Mouse (Mus musculus): ENCODE measurements at regions not wholly inside any gene's neighbourhood (a gene's known extent, or its start where the extent isn't known, plus 50 kb on each side); places are given as distances from the start of the nearest gene placed in this dataset.

DNA sequence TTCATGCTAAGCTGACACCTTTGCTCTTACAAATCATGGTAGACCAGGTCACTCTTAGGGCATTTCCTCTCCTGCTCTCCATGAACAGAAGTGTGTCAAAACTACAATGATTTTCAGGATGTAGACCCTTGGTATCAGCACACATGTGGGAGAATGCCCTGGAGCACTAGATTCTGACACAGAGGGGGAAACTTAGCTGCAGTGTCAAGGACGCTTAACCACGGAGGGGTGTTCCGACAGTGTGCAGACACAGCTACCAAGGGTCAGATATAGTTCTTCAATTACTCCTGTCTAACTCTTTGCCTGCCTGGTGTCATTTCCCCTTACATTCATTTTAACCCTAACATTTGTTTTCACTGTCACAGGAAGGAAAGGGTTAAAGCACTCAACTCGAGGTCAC, 226.4 kb upstream of the Adamts16 start:
- no peak for TF ChIP-seq CTCF (IDR thresholded peaks at IDR 0.05; ENCODE audit: low read depth)
- no peak for TF ChIP-seq EP300 (optimal IDR thresholded peaks at IDR 0.05)
- DNase-seq (ENCODE audit: low spot score) (no peak), ATAC-seq (ENCODE audit: low FRiP score, low TSS enrichment) (no peak)
- Histone ChIP-seq H3K4me2 (replicated peaks; ENCODE audit: low read depth) (no peak overlapping the region), H3K9ac (ENCODE audit: low read length) (no peak overlapping the region), H3K4me3 (ENCODE audit: low read depth, low read length) (no peak overlapping the region), H3K4me1 (replicated peaks; ENCODE audit: control insufficient read depth, insufficient read depth) (no peaks in the 10 kb centered on the region), H3K9me3 (ENCODE audit: control insufficient read depth, low read length) (no peaks in the 10 kb centered on the region), H3K27me3 (ENCODE audit: control insufficient read depth, insufficient read depth, low read length) (no peaks in the 10 kb centered on the region), H3K36me3 (ENCODE audit: control insufficient read depth, insufficient read depth, low read length) (no peaks in the 10 kb centered on the region), H3K27ac (replicated peaks) (no peak overlapping the region)
- 31% methylated on average over 4 of the region's 4 CpGs for WGBS

DNA sequence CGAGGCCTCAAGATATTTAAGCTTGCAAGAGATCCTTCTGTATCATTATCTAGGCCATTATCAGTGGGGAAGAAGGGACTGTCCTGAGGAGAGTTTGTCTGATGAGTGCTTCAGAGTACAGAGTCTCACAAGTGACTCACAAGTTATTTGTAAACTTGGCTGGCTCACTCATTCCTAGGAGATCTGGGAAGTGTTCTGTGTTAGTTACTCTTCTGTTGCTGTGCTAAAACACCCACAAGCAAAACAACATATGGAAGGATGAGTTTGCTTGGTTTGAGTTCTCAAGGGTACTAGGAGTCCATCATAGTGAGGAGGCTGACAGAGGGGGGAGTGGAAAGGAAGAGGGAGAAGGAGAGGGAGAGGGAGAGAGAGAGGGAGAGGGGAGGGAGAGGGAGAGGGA, 224.0 kb upstream of the Adamts16 start:
- DNase-seq (ENCODE audit: low spot score) (no peak), ATAC-seq (ENCODE audit: low FRiP score, low TSS enrichment) (0 out of 2 replicates have a peak, but pooled peaks have one; percentile 32)
- WGBS = 52% methylated on average over 1 of the region's 1 CpGs

DNA sequence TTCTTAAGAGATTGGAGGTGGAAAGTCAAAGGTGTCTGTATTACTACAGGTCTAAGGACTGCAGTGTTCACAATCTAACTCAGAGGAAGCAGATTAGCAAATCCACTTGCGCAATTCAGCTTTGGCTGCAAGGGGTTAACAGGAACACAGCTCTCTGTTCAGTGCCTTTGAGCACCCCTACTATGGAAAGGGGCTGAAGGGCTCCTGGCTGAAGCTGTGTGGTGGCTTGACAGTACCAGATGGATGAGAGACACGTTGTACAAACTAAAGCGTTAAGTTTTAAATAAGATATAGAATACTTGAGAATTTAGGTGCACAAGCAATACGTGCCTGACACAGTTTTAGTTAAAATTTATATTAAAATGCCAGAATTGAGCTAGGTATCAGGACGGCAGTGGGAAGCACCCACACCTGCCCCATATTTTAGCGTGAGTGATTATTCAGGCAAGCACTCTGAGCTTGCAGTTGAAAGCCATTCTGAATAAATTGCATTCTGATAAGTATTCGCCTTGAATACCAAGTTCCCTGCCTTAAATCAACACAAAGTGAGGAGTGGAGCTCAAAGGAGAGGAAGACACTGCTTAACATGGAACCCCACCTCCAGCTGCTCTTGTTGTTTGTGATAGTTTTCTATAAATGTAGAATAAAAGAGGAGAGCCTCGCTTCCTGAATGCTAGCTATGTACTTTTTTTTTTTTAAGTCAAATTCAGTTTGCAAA, 223.1 kb upstream of the Adamts16 start:
- Histone ChIP-seq H3K9me3 (ENCODE audit: control insufficient read depth, low read length) (no peaks in the 10 kb centered on the region), H3K27ac (replicated peaks) (no peak overlapping the region), H3K9ac (ENCODE audit: low read length) (no peak overlapping the region), H3K4me2 (replicated peaks; ENCODE audit: low read depth) (no peak overlapping the region), H3K36me3 (ENCODE audit: control insufficient read depth, insufficient read depth, low read length) (no peaks in the 10 kb centered on the region), H3K4me3 (ENCODE audit: low read depth, low read length) (no peak overlapping the region), H3K4me1 (replicated peaks; ENCODE audit: control insufficient read depth, insufficient read depth) (no peaks in the 10 kb centered on the region), H3K27me3 (ENCODE audit: control insufficient read depth, insufficient read depth, low read length) (no peaks in the 10 kb centered on the region)
- no peak for TF ChIP-seq CTCF (IDR thresholded peaks at IDR 0.05; ENCODE audit: low read depth)
- no peak for TF ChIP-seq EP300 (optimal IDR thresholded peaks at IDR 0.05)
- ATAC-seq (ENCODE audit: low FRiP score, low TSS enrichment) (no peak), DNase-seq (ENCODE audit: low spot score) (no peak)
- WGBS = 55% methylated on average over 8 of the region's 8 CpGs

More for the DNA sequence above, 224.0 kb upstream of the Adamts16 start:
- no peak overlapping the region for H3K4me2 ChIP-seq (replicated peaks; ENCODE audit: low read depth)
- H3K4me3 ChIP-seq (ENCODE audit: low read depth, low read length) = no peak overlapping the region
- no peaks in the 10 kb centered on the region for H3K9me3 ChIP-seq (ENCODE audit: control insufficient read depth, low read length)
- H3K9ac ChIP-seq (ENCODE audit: low read length) = no peak overlapping the region
- H3K27ac ChIP-seq (replicated peaks) = no peak overlapping the region
- H3K4me1 ChIP-seq (replicated peaks; ENCODE audit: control insufficient read depth, insufficient read depth) = no peaks in the 10 kb centered on the region
- no peak for TF ChIP-seq EP300 (optimal IDR thresholded peaks at IDR 0.05)
- TF ChIP-seq CTCF (IDR thresholded peaks at IDR 0.05; ENCODE audit: low read depth) = no peak
- H3K36me3 ChIP-seq (ENCODE audit: control insufficient read depth, insufficient read depth, low read length) = no peaks in the 10 kb centered on the region
- no peaks in the 10 kb centered on the region for H3K27me3 ChIP-seq (ENCODE audit: control insufficient read depth, insufficient read depth, low read length)

DNA sequence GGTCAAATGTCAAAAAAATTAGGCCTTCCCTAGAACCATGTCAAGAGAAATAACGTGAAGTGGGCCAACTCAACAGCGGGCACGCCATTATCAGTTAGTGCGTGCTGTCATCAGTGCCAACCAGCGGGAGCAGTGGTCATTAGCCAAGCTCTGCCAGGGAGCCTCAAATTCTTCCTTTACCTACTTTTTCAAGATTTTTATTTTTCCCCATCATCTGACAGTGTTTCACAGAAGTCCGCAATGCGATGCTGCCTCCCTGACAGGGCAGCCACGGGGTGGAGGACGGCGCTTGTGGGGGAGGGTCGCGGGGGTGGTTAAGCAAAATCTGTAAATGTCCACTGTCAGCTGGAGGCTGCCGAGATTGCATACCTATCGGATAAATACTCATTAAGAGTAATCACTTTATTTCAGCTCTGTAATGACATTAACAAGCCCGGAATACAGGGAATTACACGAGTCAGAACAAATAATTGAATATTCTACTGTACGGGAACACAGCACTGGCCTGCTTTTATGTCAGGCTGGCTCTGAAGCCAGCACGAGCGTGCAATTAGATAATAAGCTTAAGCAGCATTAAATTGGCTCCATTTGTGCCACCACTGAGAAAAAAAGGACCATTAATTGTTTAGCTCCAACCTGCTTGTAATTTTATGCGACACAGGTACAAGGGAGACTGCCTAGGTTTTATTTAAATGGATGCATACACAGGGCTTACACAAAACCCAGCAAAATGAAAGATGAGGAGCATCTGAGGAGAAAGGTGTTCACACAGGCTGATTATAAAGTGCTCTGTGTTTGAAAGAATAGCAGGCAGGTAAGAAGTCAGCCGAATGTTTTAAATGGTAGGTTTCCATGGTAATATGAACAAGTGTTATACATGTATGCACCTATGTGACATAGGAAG, 212.0 kb upstream of the Adamts16 start:
- 81% methylated on average over 21 of the region's 21 CpGs for WGBS
- TF ChIP-seq EP300 (optimal IDR thresholded peaks at IDR 0.05) (no peak), CTCF (IDR thresholded peaks at IDR 0.05; ENCODE audit: low read depth) (no peak)

DNA sequence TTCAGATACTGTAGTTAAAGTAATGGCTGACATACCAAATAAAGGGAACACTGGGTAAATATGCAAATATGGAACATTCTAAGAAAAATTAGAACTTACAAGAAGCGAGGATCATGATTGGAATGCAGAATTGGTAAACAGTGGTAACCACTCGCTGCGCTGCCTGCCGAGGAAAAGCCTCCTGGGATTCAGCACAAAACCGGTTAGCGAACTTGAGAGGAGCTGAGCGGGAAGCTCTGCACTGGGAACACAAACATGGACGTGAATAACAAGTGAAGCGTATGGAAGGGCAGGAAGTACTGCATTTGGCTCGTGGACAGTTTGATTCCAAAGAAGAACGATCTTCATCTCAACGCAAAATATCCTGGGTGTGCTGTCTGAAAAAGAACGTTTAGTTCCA, 209.0 kb upstream of the Adamts16 start:
- H3K4me1 ChIP-seq (replicated peaks; ENCODE audit: control insufficient read depth, insufficient read depth) = no peaks in the 10 kb centered on the region
- H3K27ac ChIP-seq (replicated peaks) = no peak overlapping the region
- H3K4me2 ChIP-seq (replicated peaks; ENCODE audit: low read depth) = peak overlapping the region; percentile 37
- H3K9me3 ChIP-seq (ENCODE audit: control insufficient read depth, low read length) = no peaks in the 10 kb centered on the region
- H3K4me3 ChIP-seq (ENCODE audit: low read depth, low read length) = peak overlapping the region; percentile 6; the same call in 1 of the 2 replicates
- no peaks in the 10 kb centered on the region for H3K36me3 ChIP-seq (ENCODE audit: control insufficient read depth, insufficient read depth, low read length)
- no peaks in the 10 kb centered on the region for H3K27me3 ChIP-seq (ENCODE audit: control insufficient read depth, insufficient read depth, low read length)
- no peak for TF ChIP-seq CTCF (IDR thresholded peaks at IDR 0.05; ENCODE audit: low read depth)
- TF ChIP-seq EP300 (optimal IDR thresholded peaks at IDR 0.05) = no peak
- DNase-seq (ENCODE audit: low spot score) = no peak
- 19% methylated on average over 13 of the region's 13 CpGs for WGBS
- ATAC-seq (ENCODE audit: low FRiP score, low TSS enrichment) = no peak
- H3K9ac ChIP-seq (ENCODE audit: low read length) = no peak overlapping the region

More for the DNA sequence above, 212.0 kb upstream of the Adamts16 start:
- no peak overlapping the region for H3K4me3 ChIP-seq (ENCODE audit: low read depth, low read length)
- no peak overlapping the region for H3K27ac ChIP-seq (replicated peaks)
- H3K9me3 ChIP-seq (ENCODE audit: control insufficient read depth, low read length) = no peaks in the 10 kb centered on the region
- no peaks in the 10 kb centered on the region for H3K27me3 ChIP-seq (ENCODE audit: control insufficient read depth, insufficient read depth, low read length)
- H3K4me1 ChIP-seq (replicated peaks; ENCODE audit: control insufficient read depth, insufficient read depth) = no peaks in the 10 kb centered on the region
- DNase-seq (ENCODE audit: low spot score) (no peak), ATAC-seq (ENCODE audit: low FRiP score, low TSS enrichment) (no peak)
- H3K9ac ChIP-seq (ENCODE audit: low read length) = no peak overlapping the region
- H3K4me2 ChIP-seq (replicated peaks; ENCODE audit: low read depth) = no peak overlapping the region
- H3K36me3 ChIP-seq (ENCODE audit: control insufficient read depth, insufficient read depth, low read length) = no peaks in the 10 kb centered on the region

DNA sequence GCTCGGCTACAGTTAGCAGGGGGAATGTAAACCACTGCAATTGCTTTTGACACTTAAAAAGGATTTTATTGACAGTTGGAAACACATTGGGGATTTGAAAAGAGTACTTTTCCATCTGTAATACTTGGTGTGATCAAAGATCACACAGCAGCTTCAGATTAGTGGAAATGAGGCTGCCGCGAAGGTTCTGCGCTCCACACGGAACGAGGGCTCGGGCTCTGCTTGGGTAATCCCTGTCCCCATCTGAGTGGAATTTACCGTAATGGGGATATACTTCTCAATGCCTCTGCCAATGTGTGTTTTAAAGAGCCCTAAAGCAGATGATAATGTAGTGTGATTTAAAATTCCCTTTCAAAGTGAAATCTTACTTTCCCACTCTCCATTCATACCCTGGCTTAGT, 194.4 kb upstream of the Adamts16 start:
- no peak overlapping the region for H3K4me3 ChIP-seq (ENCODE audit: low read depth, low read length)
- TF ChIP-seq EP300 (optimal IDR thresholded peaks at IDR 0.05) (no peak), CTCF (IDR thresholded peaks at IDR 0.05; ENCODE audit: low read depth) (no peak)
- no peak overlapping the region for H3K27ac ChIP-seq (replicated peaks)
- 88% methylated on average over 8 of the region's 8 CpGs for WGBS
- H3K4me1 ChIP-seq (replicated peaks; ENCODE audit: control insufficient read depth, insufficient read depth) = no peaks in the 10 kb centered on the region
- DNase-seq (ENCODE audit: low spot score) = no peak
- no peak overlapping the region for H3K4me2 ChIP-seq (replicated peaks; ENCODE audit: low read depth)
- H3K27me3 ChIP-seq (ENCODE audit: control insufficient read depth, insufficient read depth, low read length) = no peaks in the 10 kb centered on the region
- no peaks in the 10 kb centered on the region for H3K9me3 ChIP-seq (ENCODE audit: control insufficient read depth, low read length)
- H3K36me3 ChIP-seq (ENCODE audit: control insufficient read depth, insufficient read depth, low read length) = no peaks in the 10 kb centered on the region
- H3K9ac ChIP-seq (ENCODE audit: low read length) = no peak overlapping the region
- ATAC-seq (ENCODE audit: low FRiP score, low TSS enrichment) = no peak
